Mouse (Mus musculus) MN1 (cell line): Measurements from ENCODE around the gene Cenpv.

ENCODE experiments used
- DNase-seq: peaks from one replicate; pipeline ENCODE4 v3.0.0-alpha.2; 2016; ENCODE audit warnings: low spot score

The Cenpv gene

GRCm38 (mm10) chr11:62554163-62554855 is 15.2 kb upstream of the Cenpv start:
- peak; percentile 59 for DNase-seq

GRCm38 (mm10) chr11:62553633-62554032 is 14.6 kb upstream of the Cenpv start:
- DNase-seq: peak; percentile 41

- DNase-seq: peak; percentile 55
Observed at GRCm38 (mm10) chr11:62553186-62553585, 14.1 kb upstream of the Cenpv start.

- peak; percentile 90 for DNase-seq
Observed at GRCm38 (mm10) chr11:62551226-62552119, 12.4 kb upstream of the Cenpv start.

GRCm38 (mm10) chr11:62550727-62551225 is 11.7 kb upstream of the Cenpv start, which contains the start of gene Ubb:
TSS of gene Ubb (plus strand) at chr11:62551171.
- peak; percentile 99 for DNase-seq

GRCm38 (mm10) chr11:62550227-62550685 is 11.2 kb upstream of the Cenpv start:
- DNase-seq: peak; percentile 64

GRCm38 (mm10) chr11:62549782-62550181 is 10.7 kb upstream of the Cenpv start:
- peak; percentile 77 for DNase-seq

GRCm38 (mm10) chr11:62543991-62544390 is 4.9 kb upstream of the Cenpv start:
- no peak for DNase-seq

- no peak for DNase-seq
Observed at GRCm38 (mm10) chr11:62541581-62541980, 2.5 kb upstream of the Cenpv start.

- no peak for DNase-seq
Observed at GRCm38 (mm10) chr11:62540969-62541368, 1.9 kb upstream of the Cenpv start.

- DNase-seq: no peak
Observed at GRCm38 (mm10) chr11:62540167-62540566, 1.1 kb upstream of the Cenpv start.

GRCm38 (mm10) chr11:62538321-62539088 is 556 bp downstream of the Cenpv start:
- peak; percentile 57 for DNase-seq

GRCm38 (mm10) chr11:62537590-62537989 is 1.5 kb downstream of the Cenpv start:
- peak; percentile 17 for DNase-seq

GRCm38 (mm10) chr11:62537089-62537488 is 2.0 kb downstream of the Cenpv start:
- DNase-seq: no peak

GRCm38 (mm10) chr11:62522283-62522682 is 16.8 kb downstream of the Cenpv start:
- no peak for DNase-seq

- peak; percentile 25 for DNase-seq
Observed at GRCm38 (mm10) chr11:62518991-62519390, 20.1 kb downstream of the Cenpv start.

- no peak for DNase-seq
Observed at GRCm38 (mm10) chr11:62513311-62513710, 25.8 kb downstream of the Cenpv start.

GRCm38 (mm10) chr11:62512529-62513080 is 26.5 kb downstream of the Cenpv start:
- DNase-seq: no peak

- DNase-seq: no peak
Observed at GRCm38 (mm10) chr11:62511444-62512202, 27.4 kb downstream of the Cenpv start.

GRCm38 (mm10) chr11:62510956-62511355 is 28.1 kb downstream of the Cenpv start:
- DNase-seq: no peak

GRCm38 (mm10) chr11:62509571-62509970 is 29.5 kb downstream of the Cenpv start:
- no peak for DNase-seq
